In the genomic region with DNA sequence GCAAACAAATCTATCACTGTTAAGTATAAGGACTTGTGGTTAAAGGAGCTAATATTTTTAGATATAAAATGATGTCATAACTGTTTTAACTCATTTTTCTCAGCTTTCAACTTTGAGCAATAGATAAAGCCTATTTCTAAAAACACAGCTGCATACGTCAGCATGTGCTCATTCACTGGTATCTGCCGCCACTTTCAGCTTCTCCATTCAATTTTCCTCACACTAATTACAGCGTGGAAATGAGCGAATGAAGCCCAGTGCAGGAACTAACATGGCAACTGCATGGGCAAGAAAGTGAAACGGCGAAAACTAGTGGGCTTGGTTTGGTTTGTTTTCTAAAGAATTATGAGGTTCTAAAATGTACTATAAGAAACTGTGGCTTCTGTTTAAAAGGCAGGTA, we compare ENCODE assay signal across 10 mouse cellular contexts. TPM values are rescaled to one million over a fixed set of nuclear protein-coding genes. Genes with fewer than 3 reads are reported as not detected.
DNase-seq lines count a peak whose midpoint lies in the region; ATAC-seq and TF ChIP-seq lines count a peak whose summit lies in the region.
"Had no signal": no experiment of that assay in that cellular context is flagged by ENCODE, and none has a peak within 500 bp of the region (broad histone marks: within the 10 kb centered on the region; RNA-seq: fewer than 3 reads in every experiment).

No protein-coding gene starts in this region.

- TF ChIP-seq CTCF in lung, adult 2 months (IDR thresholded peaks at IDR 0.05; ENCODE audit: insufficient read depth, low read length): no peak

- peak overlapping the region; percentile 60 for H3K4me3 ChIP-seq in lung, embryonic 16.5 days (ENCODE audit: low read length)
- H3K4me3 ChIP-seq in lung, adult 2 months (replicated peaks; ENCODE audit: extremely low read depth, low read depth, low read length): no peak overlapping the region
- H3K4me3 ChIP-seq in forebrain, embryonic 16.5 days (replicated peaks; ENCODE audit: low read length): peak overlapping the region; percentile 2; the same call in 1 of the 2 replicates
- H3K4me3 ChIP-seq in limb, embryonic 15.5 days: peak overlapping the region; percentile 55
- H3K4me3 ChIP-seq: erythroblast, embryonic 14.5 days had no signal

- no peaks in the 10 kb centered on the region for H3K9me3 ChIP-seq in lung, embryonic 16.5 days (ENCODE audit: control insufficient read depth, low read length)
- H3K9me3 ChIP-seq in forebrain, embryonic 16.5 days (ENCODE audit: control insufficient read depth, low read length): no peaks in the 10 kb centered on the region
- no peaks in the 10 kb centered on the region for H3K9me3 ChIP-seq in limb, embryonic 15.5 days
- H3K9me3 ChIP-seq: G1E had no signal

- no peaks in the 10 kb centered on the region for H3K27me3 ChIP-seq in lung, embryonic 16.5 days (ENCODE audit: control insufficient read depth, insufficient read depth, low read depth, low read length)
- H3K27me3 ChIP-seq in forebrain, embryonic 16.5 days (replicated peaks; ENCODE audit: control insufficient read depth, insufficient read depth, low read length): no peaks in the 10 kb centered on the region
- no peaks in the 10 kb centered on the region for H3K27me3 ChIP-seq in limb, embryonic 15.5 days

- ATAC-seq in lung, embryonic 16.5 days (ENCODE audit: low read depth): no peak
- 0 out of 2 replicates have a peak, but pooled peaks have one; percentile 31 for ATAC-seq in forebrain, embryonic 16.5 days
- ATAC-seq in limb, embryonic 15.5 days (ENCODE audit: insufficient number of reproducible peaks, low FRiP score, low TSS enrichment, low read depth): no peak

- 43% methylated on average over 6 of the region's 6 CpGs for WGBS in lung, embryonic 16.5 days
- WGBS in lung, adult 2 months: 57% methylated on average over 6 of the region's 6 CpGs
- WGBS in forebrain, embryonic 16.5 days: 29% methylated on average over 6 of the region's 6 CpGs
- WGBS in limb, embryonic 15.5 days: 52% methylated on average over 6 of the region's 6 CpGs

- no peak overlapping the region for H3K27ac ChIP-seq in lung, embryonic 16.5 days (ENCODE audit: low read length)
- H3K27ac ChIP-seq in forebrain, embryonic 16.5 days (ENCODE audit: low read length): no peak overlapping the region
- no peak overlapping the region for H3K27ac ChIP-seq in limb, embryonic 15.5 days

- H3K36me3 ChIP-seq in lung, embryonic 16.5 days (ENCODE audit: control insufficient read depth, insufficient read depth, low read length): no peaks in the 10 kb centered on the region
- H3K36me3 ChIP-seq in forebrain, embryonic 16.5 days (ENCODE audit: control insufficient read depth, insufficient read depth): no peaks in the 10 kb centered on the region
- H3K36me3 ChIP-seq in limb, embryonic 15.5 days: no peaks in the 10 kb centered on the region
- H3K36me3 ChIP-seq: G1E had no signal

- H3K4me2 ChIP-seq in lung, embryonic 16.5 days (ENCODE audit: low read depth, low read length): peak overlapping the region; percentile 34
- peak overlapping the region; percentile 55 for H3K4me2 ChIP-seq in forebrain, embryonic 16.5 days (ENCODE audit: low read length)
- peak overlapping the region; percentile 41 for H3K4me2 ChIP-seq in limb, embryonic 15.5 days

- H3K9ac ChIP-seq in lung, embryonic 16.5 days (ENCODE audit: low read length): no peak overlapping the region
- no peak overlapping the region for H3K9ac ChIP-seq in forebrain, embryonic 16.5 days (replicated peaks; ENCODE audit: low read depth, low read length)
- no peak overlapping the region for H3K9ac ChIP-seq in limb, embryonic 15.5 days

- DNase-seq in lung, adult 2 months: no peak
- DNase-seq in adrenal gland, postnatal 10 days: no peak
- DNase-seq in adrenal gland, adult 2 months: no peak
- no peak for DNase-seq in layer of hippocampus, postnatal 36 days
- DNase-seq: kidney, adult 18-20 months had no signal

- no peaks in the 10 kb centered on the region for H3K4me1 ChIP-seq in lung, embryonic 16.5 days (replicated peaks; ENCODE audit: control insufficient read depth, insufficient read depth, low read length)
- no peaks in the 10 kb centered on the region for H3K4me1 ChIP-seq in lung, adult 2 months (ENCODE audit: control insufficient read depth, insufficient read depth, low read length)
- H3K4me1 ChIP-seq in forebrain, embryonic 16.5 days (replicated peaks; ENCODE audit: control insufficient read depth, insufficient read depth, low read length): peaks cover 3% of the 10 kb centered on the region; the same call in 1 of the 2 replicates
- no peaks in the 10 kb centered on the region for H3K4me1 ChIP-seq in limb, embryonic 15.5 days

- no peak for TF ChIP-seq POLR2A in lung, adult 2 months (IDR thresholded peaks at IDR 0.05; ENCODE audit: borderline replicate concordance, extremely low read depth, low read depth, low read length)

RNA-seq across cellular contexts. Expression of a gene that starts 1.4 kb away (rescaled TPM):
- 58.7 and 62.7 TPM in 2 replicates for polyA plus RNA-seq in lung, embryonic 16.5 days (2015; fragmentation: Nextera tagmentation; extraction: Ambion mirVana)
- 4.4 and 9.2 TPM in 2 replicates for polyA plus RNA-seq in lung, adult 2 months (2012; rRNA removed)
- 86.5 and 100.0 TPM in 2 replicates for polyA plus RNA-seq in forebrain, embryonic 16.5 days (2015; fragmentation: Nextera tagmentation; extraction: Ambion mirVana)
- polyA plus RNA-seq in limb, embryonic 15.5 days (2015; fragmentation: Nextera tagmentation; extraction: Ambion mirVana): 82.1 and 110 TPM in 2 replicates
- total RNA-seq in adrenal gland, postnatal 10 days (2021): 10 to 100 TPM; 23.9 to 28.2 TPM
- total RNA-seq in adrenal gland, adult 2 months (2021): 10 to 100 TPM; 22.2 to 27.7 TPM
- 2.1 and 2.5 TPM in 2 replicates for polyA plus RNA-seq in adrenal gland, adult 2 months (2012; rRNA removed)
- 10 to 100 TPM; 31.3 to 39.3 TPM for total RNA-seq in layer of hippocampus, postnatal 36 days (2021)
- total RNA-seq: G1E had no signal
- polyA plus RNA-seq: erythroblast, embryonic 14.5 days; G1E had no signal
